Mouse (Mus musculus): ENCODE measurements at regions not wholly inside any gene's neighbourhood (a gene's known extent, or its start where the extent isn't known, plus 50 kb on each side); places are given as distances from the start of the nearest gene placed in this dataset.
A peak's percentile ranks its signal among the peaks of the same experiment; 100 is the strongest.

DNA sequence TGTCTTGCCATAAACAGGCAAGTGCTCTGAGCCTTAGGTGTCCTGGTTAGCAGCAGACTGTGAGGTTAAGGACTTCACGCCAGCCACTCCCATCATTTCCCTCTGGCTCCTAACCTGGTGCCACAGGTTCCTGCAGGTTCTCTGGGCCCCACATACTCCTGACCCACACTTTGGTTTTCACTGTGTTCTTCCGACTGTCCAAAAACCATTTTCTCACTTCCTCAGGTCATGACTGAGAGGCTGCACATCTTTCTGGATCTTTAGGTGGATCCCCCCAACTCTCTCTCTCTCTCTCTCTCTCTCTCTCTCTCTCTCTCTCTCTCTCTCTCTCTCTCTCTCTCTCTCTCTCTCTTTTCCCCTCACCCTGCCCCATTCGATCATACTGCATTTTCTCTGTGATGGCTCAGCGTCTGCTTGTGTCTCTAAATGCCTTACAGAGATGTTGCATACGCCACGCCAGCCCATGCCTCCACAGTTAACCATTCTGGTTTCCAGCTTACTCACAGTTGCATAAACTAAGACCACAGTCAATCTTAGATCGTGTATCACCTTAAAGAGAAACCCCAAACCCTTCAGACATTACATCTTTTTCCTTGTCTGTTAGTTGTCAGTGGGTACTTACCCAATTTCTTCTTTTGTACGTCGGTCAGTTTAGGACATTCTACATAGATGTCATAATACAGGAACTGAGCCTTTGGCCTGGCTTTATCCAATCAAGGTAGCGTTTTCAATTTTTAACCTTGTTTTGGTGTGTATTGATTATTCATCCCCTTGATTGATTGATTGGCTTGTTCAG, 112.0 kb upstream of the Zfp217 start:
- no peak for DNase-seq (ENCODE audit: low spot score in 2 of 2)

DNA sequence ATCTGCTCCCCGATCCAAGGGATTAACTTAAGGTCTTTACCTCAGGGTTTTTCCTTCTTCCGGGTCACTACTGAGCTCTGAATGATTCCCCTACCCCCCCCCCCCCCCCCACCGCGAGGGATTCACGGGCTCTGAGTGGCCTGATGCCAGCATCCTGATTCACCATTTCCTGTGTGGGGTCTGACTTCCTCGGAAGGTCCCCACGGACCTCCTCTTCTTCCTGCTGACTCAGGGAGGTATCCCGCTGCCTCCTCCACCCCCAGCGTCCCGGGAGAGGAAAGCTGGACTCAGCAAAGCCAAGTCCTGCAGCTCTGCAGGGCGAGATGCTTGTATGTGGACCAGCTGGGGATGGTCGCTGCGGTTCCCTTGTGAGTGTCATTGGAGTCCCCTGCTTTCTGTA, 110.5 kb upstream of the Zfp217 start:
- DNase-seq (ENCODE audit: low spot score in 2 of 2) = no peak

DNA sequence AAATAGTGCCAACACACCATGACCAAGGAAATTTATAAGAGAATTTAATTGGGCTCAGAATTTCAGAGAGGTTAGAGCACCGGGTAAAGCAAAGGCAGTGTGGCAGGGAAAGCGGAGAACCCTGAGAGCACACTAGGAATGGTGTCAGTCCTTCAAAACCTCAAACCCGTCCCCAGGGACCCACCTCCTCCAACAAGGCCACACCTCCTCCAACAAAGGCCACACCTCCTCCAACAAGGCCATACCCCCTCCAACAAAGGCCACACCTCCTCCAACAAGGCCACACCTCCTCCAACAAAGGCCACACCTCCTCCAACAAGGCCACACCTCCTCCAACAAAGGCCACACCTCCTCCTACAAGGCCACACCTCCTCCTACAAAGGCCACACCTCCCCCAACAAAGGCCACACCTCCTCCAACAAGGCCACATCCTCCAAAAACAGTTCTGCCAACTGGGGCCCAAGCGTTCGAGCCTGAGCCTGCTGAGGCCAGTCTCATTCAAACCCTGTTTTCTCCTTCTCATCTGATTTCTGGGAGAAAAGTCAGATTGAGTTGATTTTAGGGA, 109.8 kb upstream of the Zfp217 start:
- DNase-seq (ENCODE audit: low spot score in 2 of 2) = no peak

DNA sequence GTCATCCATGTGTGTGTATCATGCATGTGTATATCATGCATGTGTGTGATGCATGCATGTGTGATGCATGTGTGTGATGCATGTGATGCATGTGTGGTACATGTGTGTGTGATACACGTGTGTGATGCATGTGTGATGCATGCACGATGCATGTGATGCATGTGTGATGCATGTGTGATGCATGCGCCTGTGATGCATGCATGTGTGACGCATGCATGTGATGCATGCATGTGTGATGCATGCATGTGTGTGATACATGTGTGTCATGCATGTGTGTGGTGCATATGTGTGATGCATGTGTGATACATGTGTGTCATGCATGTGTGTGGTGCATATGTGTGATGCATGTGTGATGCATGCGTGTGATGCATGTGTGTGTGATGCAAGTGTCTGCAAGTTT, 108.1 kb upstream of the Zfp217 start:
- no peak for DNase-seq (ENCODE audit: low spot score in 2 of 2)

DNA sequence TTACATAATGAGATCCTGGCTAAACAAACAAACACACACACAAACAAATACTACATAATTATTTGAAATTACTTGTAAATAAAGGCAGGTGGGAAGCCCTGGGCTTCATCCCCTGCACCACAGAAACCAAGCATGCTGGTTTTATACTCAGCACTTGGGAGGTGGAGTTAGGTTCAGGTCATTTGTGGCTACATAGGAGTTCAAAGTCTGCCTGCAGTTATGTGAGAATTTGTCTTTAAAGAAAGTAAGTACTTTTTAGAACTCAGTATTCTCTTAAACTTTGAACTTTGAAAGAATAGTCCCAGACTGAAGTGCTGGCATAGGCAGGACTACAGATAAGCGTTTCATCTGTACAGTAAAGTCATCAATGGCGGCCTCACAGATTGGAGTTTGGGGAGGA, 107.6 kb upstream of the Zfp217 start:
- no peak for DNase-seq (ENCODE audit: low spot score in 2 of 2)

DNA sequence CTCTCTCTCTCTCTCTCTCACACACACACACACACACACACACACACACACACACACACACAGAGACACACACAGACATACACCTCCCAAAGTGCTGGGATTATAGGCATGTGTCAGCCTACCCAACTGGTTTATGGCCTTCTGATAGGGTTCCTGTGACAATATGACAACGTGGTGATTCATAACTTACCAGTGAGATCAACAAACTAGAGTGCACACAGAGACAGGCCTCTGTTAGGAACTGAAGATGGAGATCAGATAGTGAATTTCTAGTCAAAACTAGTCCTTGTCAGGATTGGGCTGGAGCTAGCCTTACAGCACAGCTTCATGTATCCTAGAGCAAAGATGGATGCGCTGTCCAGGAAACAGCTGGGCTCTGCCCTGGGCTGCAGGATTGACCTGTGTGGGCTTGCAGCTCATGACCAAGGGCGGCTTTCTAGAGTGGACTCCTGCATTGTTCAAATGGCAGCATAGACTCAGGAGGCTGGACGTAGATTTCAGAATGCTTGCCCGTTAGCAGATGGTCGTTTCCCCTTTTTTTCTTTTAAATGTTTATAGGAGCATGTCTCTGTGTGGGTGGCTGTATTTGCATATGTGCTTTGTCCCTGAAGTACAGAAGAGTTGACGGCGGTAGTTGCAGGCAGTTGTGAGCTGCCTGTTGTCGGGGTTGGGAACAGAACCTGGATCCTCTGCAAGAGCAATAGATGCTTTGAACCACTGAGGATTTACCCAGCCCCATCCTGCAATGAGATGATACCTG, 106.0 kb upstream of the Zfp217 start:
- no peak for DNase-seq (ENCODE audit: low spot score in 2 of 2)

DNA sequence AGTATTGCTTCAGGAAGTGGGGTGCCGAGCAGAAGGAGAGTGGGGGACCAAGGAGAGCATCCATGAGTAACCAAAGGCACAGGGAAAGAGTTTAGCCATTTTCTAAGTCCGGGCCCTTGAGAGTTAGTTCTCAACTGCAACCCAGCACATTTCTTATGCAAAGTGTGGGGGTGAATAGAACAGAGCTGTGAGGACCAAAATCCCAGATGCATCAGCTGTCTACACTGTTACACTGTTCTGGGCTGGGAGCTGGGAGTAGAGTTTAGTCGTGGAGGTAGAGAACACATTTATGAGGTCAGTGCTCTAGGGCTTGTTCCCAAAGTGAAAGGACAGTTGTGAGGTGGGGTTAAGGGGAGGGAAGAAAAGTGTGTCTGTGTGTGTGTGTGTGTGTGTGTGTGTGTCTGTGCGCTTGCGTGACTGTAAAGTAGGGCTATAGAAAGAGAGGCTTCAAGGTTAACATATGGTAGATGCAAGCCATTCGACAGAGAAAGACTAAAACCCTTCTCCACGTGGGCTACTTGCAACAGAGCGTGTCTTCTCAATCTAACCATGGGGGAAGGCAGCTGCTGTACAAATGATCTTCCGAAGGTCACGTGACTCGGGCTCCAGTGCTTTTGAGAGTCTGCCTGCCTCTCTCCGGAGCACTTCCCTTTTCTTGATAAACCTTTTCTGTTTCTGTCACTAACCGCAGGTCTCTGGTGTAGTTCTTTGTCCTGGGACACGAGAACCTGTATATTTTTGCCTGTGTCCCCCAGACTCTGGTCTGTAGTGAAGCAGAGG, 104.5 kb upstream of the Zfp217 start:
- no peak for DNase-seq (ENCODE audit: low spot score in 2 of 2)

DNA sequence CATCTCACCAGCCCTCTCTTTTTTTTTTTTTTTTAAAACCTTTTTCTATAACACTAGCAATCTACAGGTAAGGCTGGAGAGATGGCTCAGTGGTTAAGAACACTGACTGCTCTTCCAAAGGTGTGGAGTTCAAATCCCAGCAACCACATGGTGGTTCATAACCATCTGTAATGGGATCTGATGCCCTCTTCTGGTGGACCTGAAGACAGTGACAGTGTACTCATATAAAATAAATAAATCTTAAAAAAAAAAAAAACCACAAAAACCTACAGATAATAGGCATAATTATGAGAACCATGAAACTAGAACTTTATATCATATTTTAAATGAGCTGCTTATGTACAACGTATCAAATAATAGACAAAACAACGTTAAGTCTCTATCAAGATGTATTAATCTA, 102.8 kb upstream of the Zfp217 start:
- no peak for DNase-seq (ENCODE audit: low spot score in 2 of 2)

DNA sequence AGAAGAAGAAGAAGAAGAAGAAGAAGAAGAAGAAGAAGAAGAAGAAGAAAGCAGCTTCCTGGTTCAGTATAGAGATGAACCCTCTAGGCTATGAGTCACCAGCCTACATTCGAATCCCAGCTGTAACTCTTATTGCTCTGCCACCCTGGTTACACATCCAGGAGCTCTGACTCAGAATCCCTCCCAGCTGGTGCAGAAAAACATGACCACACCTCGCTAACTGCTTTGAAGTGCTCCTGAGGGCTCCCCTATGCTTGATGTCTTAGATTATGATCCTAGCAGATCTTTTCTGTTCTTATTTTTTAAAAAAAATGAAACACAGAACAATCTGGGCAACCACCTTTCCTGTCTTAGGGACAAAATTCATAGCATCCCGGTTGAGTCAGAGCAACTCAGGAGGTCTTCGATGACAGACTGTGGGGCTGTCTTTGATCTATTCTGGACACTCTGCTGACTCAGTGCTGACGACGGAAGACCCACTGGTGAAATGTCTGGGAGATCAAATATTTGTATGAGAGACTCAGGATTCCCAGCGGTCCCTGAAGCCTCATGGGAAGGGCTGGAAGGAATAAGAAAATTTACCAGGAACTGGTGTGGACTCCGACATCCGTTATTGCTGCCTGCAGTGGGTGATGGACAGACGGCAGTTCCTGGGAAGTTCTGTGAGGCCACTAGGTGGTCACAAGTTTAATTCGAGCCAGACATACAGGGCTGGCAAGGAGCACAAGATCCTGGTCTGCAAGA, 100.0 kb upstream of the Zfp217 start:
- DNase-seq (ENCODE audit: low spot score in 2 of 2) = peak; percentile 36 to 42

DNA sequence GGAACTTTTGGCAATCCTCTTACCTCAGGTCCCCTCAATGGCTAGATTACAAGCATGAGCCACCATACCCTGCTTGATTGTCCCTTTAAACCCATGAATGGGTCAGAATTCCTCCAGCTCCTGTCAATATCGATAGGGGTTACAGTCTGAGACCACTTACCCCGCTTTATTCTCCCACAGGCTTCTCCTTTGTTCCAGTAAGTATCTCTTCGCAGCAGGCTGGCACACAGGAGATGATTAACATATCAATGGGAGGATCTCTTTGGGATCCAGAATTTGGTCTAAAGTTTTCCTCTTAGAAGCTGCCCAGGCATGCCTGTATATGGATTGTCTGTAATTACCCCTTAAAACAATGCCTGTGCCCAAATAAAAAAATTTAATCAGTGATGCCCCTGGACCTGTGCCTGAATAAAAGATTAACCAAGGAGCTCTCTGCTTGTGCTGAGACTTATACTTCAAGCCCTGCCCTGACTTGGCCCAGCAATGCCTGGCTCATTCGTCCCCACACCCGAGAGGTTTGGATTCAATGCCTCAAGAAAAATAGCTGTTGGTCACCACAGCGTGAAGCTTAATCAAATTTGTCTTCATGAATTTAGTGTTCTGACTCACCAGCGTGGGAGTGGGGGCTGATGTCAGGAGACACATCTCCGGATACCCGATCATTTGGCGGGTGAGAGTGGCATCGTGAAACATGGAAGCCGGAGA, 97.9 kb upstream of the Zfp217 start:
- no peak for DNase-seq (ENCODE audit: low spot score in 2 of 2)

DNA sequence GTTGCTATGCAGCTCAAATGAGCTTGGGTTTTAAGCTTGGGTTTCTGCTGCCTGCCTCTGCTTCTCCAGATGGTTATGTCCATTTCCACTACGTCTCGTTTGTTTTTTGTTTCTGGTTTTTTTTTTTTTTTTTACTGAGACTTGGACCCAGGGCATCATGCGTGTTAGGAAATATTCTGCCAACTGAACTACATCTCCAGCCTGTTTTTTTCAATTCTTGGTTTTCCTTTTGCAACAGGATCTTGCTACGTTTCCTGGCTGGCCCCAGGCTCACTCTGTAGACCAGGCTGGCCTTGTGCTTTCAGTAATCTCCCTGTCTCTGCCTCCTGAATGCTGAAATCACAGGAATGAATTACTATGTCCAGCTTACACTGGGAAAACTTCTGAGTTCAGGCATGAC, 96.2 kb upstream of the Zfp217 start:
- no peak for DNase-seq (ENCODE audit: low spot score in 2 of 2)

DNA sequence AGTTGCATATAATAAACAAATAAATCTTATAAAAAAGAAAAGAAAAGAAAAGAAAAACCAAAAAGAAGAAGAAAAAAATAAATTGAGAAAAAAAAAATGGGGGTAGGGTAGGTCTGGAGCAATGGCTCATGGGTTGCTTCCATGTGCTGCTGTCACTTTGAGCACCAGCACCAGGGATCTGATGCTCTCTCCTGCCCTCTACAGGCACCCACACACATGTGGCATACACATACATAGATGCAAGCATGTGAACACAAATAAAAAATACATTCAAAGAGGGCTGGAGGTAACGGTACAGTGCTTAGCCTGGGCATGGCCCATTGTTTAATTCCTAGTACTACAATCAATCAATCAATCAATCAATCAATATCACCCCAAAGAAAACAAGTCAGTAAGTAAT, 90.1 kb upstream of the Zfp217 start:
- DNase-seq (ENCODE audit: low spot score in 2 of 2) = no peak

DNA sequence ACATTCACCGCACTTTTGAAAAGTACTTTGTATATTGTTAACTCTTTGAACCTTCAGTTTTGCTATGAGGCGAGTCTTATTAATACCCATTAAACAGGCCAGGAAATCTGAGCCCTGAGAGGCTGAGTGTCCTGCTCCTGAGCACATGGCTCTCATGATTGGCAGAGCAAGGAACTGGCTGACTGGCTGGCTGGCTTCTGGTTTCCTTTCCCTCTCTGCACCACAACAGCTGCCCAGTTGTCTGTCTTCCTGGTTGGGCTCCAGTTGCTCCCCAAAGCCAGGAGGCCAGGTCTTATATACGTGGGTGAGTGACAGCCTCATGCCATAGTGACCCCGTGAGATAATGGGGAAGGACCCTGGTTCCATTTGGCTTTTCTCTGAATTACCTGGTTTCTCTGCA, 85.5 kb upstream of the Zfp217 start:
- DNase-seq (ENCODE audit: low spot score in 2 of 2) = no peak

DNA sequence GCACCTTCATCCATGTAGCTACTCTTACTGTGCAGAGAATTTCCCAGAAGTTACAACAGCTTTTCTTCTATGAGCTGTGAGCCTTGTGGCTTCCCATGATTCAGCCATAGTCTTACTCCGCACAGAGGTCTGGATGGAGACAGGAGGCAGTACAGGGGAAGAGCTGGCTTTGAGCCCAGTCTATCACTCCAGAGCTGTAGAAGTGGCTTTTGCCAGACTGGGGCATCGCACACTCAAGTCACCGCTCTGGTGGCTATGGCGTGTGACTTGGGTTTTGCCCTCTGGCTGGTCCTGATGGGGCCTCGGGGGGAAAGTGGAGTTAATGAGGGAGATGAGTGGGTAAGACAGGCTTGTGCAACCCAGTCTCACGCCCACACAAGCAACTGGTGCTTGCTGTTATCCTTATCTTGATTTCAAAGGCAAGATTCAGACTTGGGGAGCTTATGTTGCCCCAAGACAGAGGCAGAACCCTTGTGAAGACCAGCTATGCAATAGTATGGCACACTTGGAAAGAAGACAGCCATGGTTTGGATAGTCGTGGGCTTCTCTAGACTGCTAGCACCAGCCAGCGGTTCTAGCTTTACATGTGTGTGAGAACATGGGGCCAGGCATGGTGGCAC, 81.7 kb upstream of the Zfp217 start:
- no peak for DNase-seq (ENCODE audit: low spot score in 2 of 2)

DNA sequence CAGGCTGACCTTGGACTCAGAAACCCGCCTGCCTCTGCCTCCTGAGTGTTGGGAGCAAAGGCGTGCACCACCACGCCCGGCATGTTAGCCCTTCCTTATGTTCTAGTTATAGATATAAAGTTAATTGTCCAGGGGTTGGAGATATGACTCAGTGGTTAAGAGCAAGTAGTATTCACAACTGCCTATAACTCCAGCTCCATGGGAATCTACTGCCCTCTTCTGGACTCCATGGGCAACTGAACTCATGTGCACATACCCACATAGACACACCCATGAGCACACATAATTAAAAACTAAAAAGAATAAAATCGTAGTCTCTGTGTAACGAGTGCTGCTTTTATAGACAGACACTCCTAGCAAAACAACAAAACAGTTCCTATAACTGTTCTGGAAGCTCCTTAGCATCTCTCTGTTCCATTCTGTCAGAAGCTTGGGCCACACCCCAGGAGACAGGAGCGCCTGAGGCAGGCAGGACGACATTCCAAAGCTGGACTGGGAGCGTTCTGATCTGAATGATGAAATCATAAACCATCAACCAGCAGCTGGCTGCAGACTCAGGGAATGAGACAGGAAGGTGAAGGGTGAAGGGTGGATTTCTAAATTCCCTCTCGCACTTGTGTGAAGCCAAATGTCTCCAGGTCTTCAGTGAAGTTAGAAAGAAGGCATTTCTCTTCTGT, 80.6 kb upstream of the Zfp217 start:
- no peak for DNase-seq (ENCODE audit: low spot score in 2 of 2)

DNA sequence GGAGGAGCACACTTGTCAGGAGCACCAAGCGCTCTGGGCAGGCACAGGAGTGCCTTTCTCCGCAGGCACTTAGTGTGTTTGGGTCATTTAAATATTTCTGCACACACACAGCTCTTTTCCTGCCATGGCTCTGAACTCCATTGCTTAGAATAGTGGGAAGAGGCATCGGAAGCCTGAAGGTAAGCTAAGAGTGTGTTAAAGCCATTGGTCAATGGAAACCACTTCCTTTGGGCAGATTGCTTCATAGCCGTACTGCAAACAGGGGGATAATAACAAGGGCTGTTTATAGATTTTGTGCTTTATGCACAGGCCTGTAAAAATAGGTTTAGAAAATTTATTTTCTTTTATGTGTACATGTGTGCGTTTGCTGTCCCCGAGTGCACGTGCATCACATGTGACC, 76.0 kb upstream of the Zfp217 start:
- no peak for DNase-seq (ENCODE audit: low spot score in 2 of 2)

DNA sequence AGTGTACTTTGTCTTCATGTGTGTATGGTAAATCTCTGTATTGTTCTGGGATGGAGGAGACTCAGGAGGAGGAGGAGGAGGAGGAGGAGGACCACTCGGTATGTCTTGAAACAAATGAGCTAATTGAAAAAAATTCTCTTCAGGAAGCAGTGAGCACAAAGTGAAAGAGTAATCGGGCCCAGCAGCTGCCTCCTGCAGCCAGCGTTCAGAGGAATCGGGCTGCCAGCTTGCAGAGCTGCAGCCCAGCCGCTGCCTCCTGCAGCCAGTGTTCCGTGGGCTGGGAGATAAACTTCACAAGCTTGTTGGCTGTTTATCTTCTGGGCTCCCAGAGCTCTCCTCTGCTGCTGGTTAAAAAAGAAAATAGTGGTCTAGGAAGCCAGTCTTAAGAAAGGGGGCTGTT, 74.9 kb upstream of the Zfp217 start:
- no peak for DNase-seq (ENCODE audit: low spot score in 2 of 2)

DNA sequence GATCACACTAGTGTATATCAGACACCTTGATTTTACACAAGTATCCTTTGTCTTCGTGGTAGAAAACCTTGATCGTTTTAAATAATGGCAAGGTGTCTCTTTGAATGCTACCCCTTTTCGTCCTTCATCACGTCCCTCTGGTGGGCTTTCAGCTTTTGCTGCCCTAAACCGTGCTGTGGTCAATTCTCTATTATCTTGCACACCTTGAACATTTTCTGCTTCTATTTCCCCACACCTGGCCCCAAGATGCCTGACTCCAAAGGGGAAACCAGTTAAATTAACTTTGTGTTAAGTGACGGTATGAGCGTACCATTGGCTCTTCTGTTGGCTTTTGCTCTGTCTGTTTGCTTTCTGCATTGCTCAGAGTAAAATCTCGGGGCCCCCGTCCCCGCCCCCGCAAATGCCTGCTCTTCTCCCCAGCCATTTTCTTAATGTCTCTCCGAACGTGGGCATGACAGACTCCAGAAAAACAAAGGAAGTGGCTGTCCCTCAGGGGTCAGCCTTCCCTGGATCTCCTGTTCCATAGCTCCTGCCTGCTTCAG, 74.2 kb upstream of the Zfp217 start:
- no peak for DNase-seq (ENCODE audit: low spot score in 2 of 2)

DNA sequence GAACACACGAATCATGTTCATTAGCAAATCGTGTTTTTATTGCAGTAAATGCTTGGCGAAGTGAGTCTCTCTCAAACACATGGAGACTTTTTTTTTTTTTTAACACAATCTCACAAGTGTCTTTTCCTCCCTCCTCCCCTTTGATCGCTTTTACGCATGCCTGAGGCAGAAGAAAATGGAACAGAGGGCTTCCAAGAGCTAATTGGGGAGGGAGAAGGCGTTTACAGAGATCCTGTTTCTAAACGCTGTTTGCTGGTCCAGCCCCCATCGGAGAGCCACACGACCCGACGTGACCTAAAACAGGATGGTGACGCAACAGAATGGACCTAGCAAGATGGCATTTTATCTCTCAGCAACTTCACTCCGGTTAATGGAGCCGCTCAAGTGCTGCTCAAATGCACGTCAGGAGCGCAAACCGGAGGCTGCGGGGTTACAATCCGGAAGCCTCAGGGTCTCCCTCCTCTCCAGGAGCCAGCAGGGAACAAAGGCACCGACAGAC, 73.0 kb upstream of the Zfp217 start:
- peak in 1 of 2 experiments; percentile 6 for DNase-seq (ENCODE audit: low spot score in 2 of 2)
